Comparison of ENCODE assay signal across 11 mouse cellular contexts in genomic region chr9:41080877-41081276, GRCm38 (mm10).
DNase-seq lines count a peak whose midpoint lies in the region; ATAC-seq and TF ChIP-seq lines count a peak whose summit lies in the region.
"Had no signal": no experiment of that assay in that cellular context is flagged by ENCODE, and none has a peak within 500 bp of the region (broad histone marks: within the 10 kb centered on the region; RNA-seq: fewer than 3 reads in every experiment).

No protein-coding gene starts in this region.

- no peaks in the 10 kb centered on the region for H3K27me3 ChIP-seq in kidney, embryonic 15.5 days
- H3K27me3 ChIP-seq in splenic B cell, adult 2 months (ENCODE audit: control insufficient read depth, insufficient read depth, low read length, poor library complexity, severe bottlenecking): no peaks in the 10 kb centered on the region
- no peaks in the 10 kb centered on the region for H3K27me3 ChIP-seq in hindbrain, postnatal 0 days (ENCODE audit: insufficient read depth, low read length)
- H3K27me3 ChIP-seq: embryonic facial prominence, embryonic 12.5 days; hindbrain, embryonic 12.5 days had no signal

- no peak overlapping the region for H3K4me2 ChIP-seq in kidney, embryonic 15.5 days
- H3K4me2 ChIP-seq in hindbrain, postnatal 0 days (ENCODE audit: low read depth, low read length): no peak overlapping the region
- H3K4me2 ChIP-seq: embryonic facial prominence, embryonic 12.5 days; hindbrain, embryonic 12.5 days had no signal

- WGBS in kidney, embryonic 15.5 days: 74% methylated on average over 5 of the region's 5 CpGs
- WGBS in hindbrain, postnatal 0 days: 70% methylated on average over 5 of the region's 5 CpGs

- H3K36me3 ChIP-seq in kidney, embryonic 15.5 days: no peaks in the 10 kb centered on the region
- no peaks in the 10 kb centered on the region for H3K36me3 ChIP-seq in splenic B cell, adult 2 months (ENCODE audit: control insufficient read depth, insufficient read depth, low read length, poor library complexity, severe bottlenecking)
- no peaks in the 10 kb centered on the region for H3K36me3 ChIP-seq in hindbrain, postnatal 0 days (ENCODE audit: insufficient read depth, low read length)
- H3K36me3 ChIP-seq: embryonic facial prominence, embryonic 12.5 days; hindbrain, embryonic 12.5 days had no signal

- no peak overlapping the region for H3K9ac ChIP-seq in kidney, embryonic 15.5 days
- no peak overlapping the region for H3K9ac ChIP-seq in hindbrain, postnatal 0 days (replicated peaks; ENCODE audit: low read length)
- H3K9ac ChIP-seq: embryonic facial prominence, embryonic 12.5 days; hindbrain, embryonic 12.5 days; liver, embryonic 14.5 days had no signal

- peak; percentile 47 for DNase-seq in kidney, adult 18-20 months
- DNase-seq in adrenal gland, postnatal 36 days: peak; percentile 17 to 30
- peak; percentile 41 to 60 for DNase-seq in heart, postnatal 10 days
- DNase-seq in splenic B cell, adult 2 months (ENCODE audit: low read depth, low spot score): peak; percentile 84
- no peak for DNase-seq in hindbrain, postnatal 0 days (ENCODE audit: low spot score)
- DNase-seq in left cerebral cortex, adult 8-10 months (ENCODE audit: low spot score in 2 of 2): no peak
- no peak for DNase-seq in lung, postnatal 10 days

- no peak for TF ChIP-seq CTCF in hindbrain, postnatal 0 days (IDR thresholded peaks at IDR 0.05; ENCODE audit: low read depth)

- H3K4me3 ChIP-seq in kidney, embryonic 15.5 days (replicated peaks): no peak overlapping the region
- H3K4me3 ChIP-seq in hindbrain, postnatal 0 days (ENCODE audit: low read length): no peak overlapping the region
- H3K4me3 ChIP-seq: embryonic facial prominence, embryonic 12.5 days; hindbrain, embryonic 12.5 days had no signal

- no peak for ATAC-seq in kidney, embryonic 15.5 days (replicated peaks; ENCODE audit: low FRiP score)
- ATAC-seq in hindbrain, postnatal 0 days: no peak

- peaks cover 21% of the 10 kb centered on the region for H3K4me1 ChIP-seq in kidney, embryonic 15.5 days
- peaks cover 14% of the 10 kb centered on the region for H3K4me1 ChIP-seq in hindbrain, postnatal 0 days (ENCODE audit: insufficient read depth, low read length)

- no peaks in the 10 kb centered on the region for H3K9me3 ChIP-seq in kidney, embryonic 15.5 days (replicated peaks)
- no peaks in the 10 kb centered on the region for H3K9me3 ChIP-seq in hindbrain, postnatal 0 days (ENCODE audit: low read length)
- H3K9me3 ChIP-seq: embryonic facial prominence, embryonic 12.5 days; hindbrain, embryonic 12.5 days had no signal

- intact Hi-C loops in heart, postnatal 10 days (cut with DNase I): no loop called here

- H3K27ac ChIP-seq in kidney, embryonic 15.5 days: no peak overlapping the region
- no peak overlapping the region for H3K27ac ChIP-seq in hindbrain, postnatal 0 days
- H3K27ac ChIP-seq: embryonic facial prominence, embryonic 12.5 days; hindbrain, embryonic 12.5 days; liver, embryonic 14.5 days had no signal

Comparison
In these comparisons a context has a peak if more than half of its experiments do, and no peak if none do; other contexts are left out.
1. DNase-seq: peak in kidney, adult 18-20 months (single experiment), adrenal gland, postnatal 36 days (2 of 2), heart, postnatal 10 days (2 of 2) and splenic B cell, adult 2 months (single experiment); none in hindbrain, postnatal 0 days (single experiment), left cerebral cortex, adult 8-10 months (0 of 2) and lung, postnatal 10 days (single experiment).